Mouse (Mus musculus) forebrain, postnatal 0 days (tissue): ENCODE measurements around the gene Dab2. TPM values are rescaled to one million over a fixed set of nuclear protein-coding genes. Genes with fewer than 3 reads are reported as not detected.

ENCODE experiments used
- ATAC-seq: fragments of 200-750 bp; cut with Nextera tagmentation; 2 replicates; pipeline ENCODE4 v1.8.0; 2017; ENCODE audit warnings: mild to moderate bottlenecking, moderate library complexity
- DNase-seq: peaks from one replicate; pipeline ENCODE4 v3.0.0-alpha.2; 2015
- H3K27ac ChIP-seq: fragments of 300-500 bp; sonication (generic); 2 replicates; pipeline ENCODE4 v1.5.1; 2014; ENCODE audit warnings: low read depth, mild to moderate bottlenecking, antibody characterized with exemption, low read length, moderate library complexity, mixed read lengths
- H3K27me3 ChIP-seq: fragments of 300-500 bp; sonication (generic); 2 replicates; pipeline ENCODE4 v1.6.1; 2014; ENCODE audit warnings: mild to moderate bottlenecking, low read length, mixed read lengths; ENCODE audit not compliant: insufficient read depth
- H3K36me3 ChIP-seq: fragments of 300-500 bp; sonication (generic); 2 replicates; pipeline ENCODE4 v1.6.1; 2014; ENCODE audit warnings: mild to moderate bottlenecking, moderate library complexity; ENCODE audit not compliant: insufficient read depth
- H3K4me1 ChIP-seq: fragments of 300-500 bp; sonication (generic); 2 replicates; pipeline ENCODE4 v1.6.1; 2014; ENCODE audit warnings: antibody characterized with exemption; ENCODE audit not compliant: insufficient read depth
- H3K4me2 ChIP-seq: fragments of 300-500 bp; sonication (generic); 2 replicates; pipeline ENCODE4 v1.6.1; 2014; ENCODE audit warnings: low read depth, mild to moderate bottlenecking, moderate library complexity
- H3K4me3 ChIP-seq: fragments of 300-500 bp; sonication (generic); 2 replicates; pipeline ENCODE4 v1.5.1; 2014; ENCODE audit warnings: low read depth, low read length, mixed read lengths
- H3K9ac ChIP-seq: fragments of 300-500 bp; sonication (generic); 2 replicates; pipeline ENCODE4 v1.6.1; 2014; ENCODE audit warnings: mild to moderate bottlenecking
- H3K9me3 ChIP-seq: fragments of 300-500 bp; sonication (generic); 2 replicates; pipeline ENCODE4 v1.6.1; 2016; ENCODE audit warnings: low read length
- CTCF ChIP-seq: sonication (generic); IDR thresholded peaks from 2 replicates; pipeline ENCODE4 v1.5.1; 2016; ENCODE audit warnings: antibody characterized with exemption, control low read depth, low read depth
- WGBS: fragments of 180-500 bp; shearing (Covaris S2); extraction: QIAGEN DNeasy Blood & Tissue Kit; methylation state at CpG from one replicate; pipeline ENCODE4 v1.1.7; 2014; 5-methylcytosine and 5-hydroxymethylcytosine counted together
- polyA plus RNA-seq: library from polyadenylated mRNA; unstranded; fragments of >200 nt; fragmentation: Nextera tagmentation; extraction: Ambion mirVana; gene quantifications from 2 replicates; pipeline ENCODE4 v1.2.1, GENCODE M21; 2015
- total RNA-seq: library from RNA; depleted of rRNA; stranded (reverse); fragments of >200 nt; gene quantifications from 2 replicates; pipeline ENCODE4 v1.2.3, GENCODE M21; 2014

The Dab2 gene
- total and polyA plus RNA-seq, 2 experiments from 2014 or later = 14.3 to 18.2 TPM

DNA sequence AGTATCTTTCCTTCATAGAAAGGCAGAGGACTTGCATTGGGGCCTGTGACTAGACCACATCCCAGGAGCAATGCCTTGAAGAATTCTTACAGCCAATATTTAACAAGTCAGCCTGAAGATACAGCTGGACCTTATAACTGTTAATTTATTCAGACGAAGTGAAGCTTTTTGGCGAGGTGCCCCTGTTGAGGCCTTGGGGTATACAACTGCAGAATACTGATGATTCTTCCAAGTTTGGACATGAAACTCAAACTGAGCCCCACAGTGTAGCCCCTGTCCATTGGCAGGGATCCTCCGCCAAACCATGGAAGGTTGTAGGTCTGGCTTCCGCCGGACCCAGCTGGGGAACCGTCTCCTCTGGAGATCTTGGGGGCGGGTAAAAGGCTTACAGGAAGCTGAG lies 132.8 kb downstream of the Dab2 start:
- no peak overlapping the region; the same call in 1 of the 2 replicates for H3K27ac ChIP-seq
- H3K9me3 ChIP-seq = no peaks in the 10 kb centered on the region
- H3K27me3 ChIP-seq = no peaks in the 10 kb centered on the region
- no peak overlapping the region for H3K9ac ChIP-seq
- DNase-seq (peak; percentile 47), ATAC-seq (peak; percentile 81)
- no peak for TF ChIP-seq CTCF
- no peak overlapping the region for H3K4me3 ChIP-seq
- 50% methylated on average over 7 of the region's 7 CpGs for WGBS
- no peak overlapping the region for H3K4me2 ChIP-seq
- H3K36me3 ChIP-seq = no peaks in the 10 kb centered on the region; the same call in 1 of the 2 replicates
- H3K4me1 ChIP-seq = no peaks in the 10 kb centered on the region

DNA sequence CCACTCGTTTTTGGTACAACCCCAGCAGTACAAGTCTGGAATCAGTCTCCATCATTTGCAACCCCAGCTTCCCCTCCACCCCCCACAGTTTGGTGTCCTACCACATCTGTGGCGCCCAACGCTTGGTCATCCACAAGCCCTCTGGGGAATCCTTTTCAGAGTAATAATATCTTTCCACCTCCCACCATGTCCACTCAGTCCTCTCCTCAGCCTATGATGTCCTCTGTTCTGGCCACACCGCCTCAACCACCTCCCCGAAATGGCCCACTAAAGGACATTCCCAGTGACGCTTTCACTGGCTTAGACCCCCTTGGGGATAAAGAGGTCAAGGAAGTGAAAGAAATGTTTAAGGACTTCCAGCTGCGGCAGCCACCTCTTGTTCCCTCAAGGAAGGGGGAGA lies 135.7 kb downstream of the Dab2 start:
- Histone ChIP-seq H3K4me2 (no peak overlapping the region), H3K36me3 (no peaks in the 10 kb centered on the region; the same call in 1 of the 2 replicates), H3K9ac (no peak overlapping the region), H3K27me3 (no peaks in the 10 kb centered on the region), H3K4me3 (no peak overlapping the region), H3K4me1 (no peaks in the 10 kb centered on the region), H3K9me3 (no peaks in the 10 kb centered on the region), H3K27ac (no peak overlapping the region)
- TF ChIP-seq CTCF = no peak
- DNase-seq (no peak), ATAC-seq (no peak)
- 92% methylated on average over 7 of the region's 7 CpGs for WGBS

DNA sequence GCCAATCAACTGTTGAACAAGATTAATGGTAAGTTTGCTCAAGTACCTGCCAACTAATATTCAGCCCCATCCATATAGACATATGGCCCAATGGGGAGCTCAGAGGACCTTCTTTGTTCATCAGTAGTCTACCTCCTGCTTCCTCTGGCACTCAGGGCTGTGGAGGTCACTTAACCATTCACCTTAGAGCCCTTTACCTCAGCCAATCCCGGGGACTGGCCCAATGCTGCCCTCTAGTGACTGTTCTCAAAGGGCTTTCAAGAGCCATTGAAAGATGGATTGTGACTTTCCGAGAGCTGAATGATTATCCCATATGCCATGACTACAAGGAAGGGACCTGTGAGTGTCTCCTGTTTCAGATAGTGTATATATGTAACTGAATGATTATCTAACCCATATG lies 136.2 kb downstream of the Dab2 start:
- Histone ChIP-seq H3K4me3 (no peak overlapping the region), H3K36me3 (no peaks in the 10 kb centered on the region; the same call in 1 of the 2 replicates), H3K27ac (no peak overlapping the region), H3K27me3 (no peaks in the 10 kb centered on the region), H3K9me3 (no peaks in the 10 kb centered on the region), H3K4me1 (no peaks in the 10 kb centered on the region), H3K9ac (no peak overlapping the region), H3K4me2 (no peak overlapping the region)
- DNase-seq (no peak), ATAC-seq (no peak)
- TF ChIP-seq CTCF = peak; percentile 42
- WGBS = 64% methylated on average over 2 of the region's 2 CpGs

DNA sequence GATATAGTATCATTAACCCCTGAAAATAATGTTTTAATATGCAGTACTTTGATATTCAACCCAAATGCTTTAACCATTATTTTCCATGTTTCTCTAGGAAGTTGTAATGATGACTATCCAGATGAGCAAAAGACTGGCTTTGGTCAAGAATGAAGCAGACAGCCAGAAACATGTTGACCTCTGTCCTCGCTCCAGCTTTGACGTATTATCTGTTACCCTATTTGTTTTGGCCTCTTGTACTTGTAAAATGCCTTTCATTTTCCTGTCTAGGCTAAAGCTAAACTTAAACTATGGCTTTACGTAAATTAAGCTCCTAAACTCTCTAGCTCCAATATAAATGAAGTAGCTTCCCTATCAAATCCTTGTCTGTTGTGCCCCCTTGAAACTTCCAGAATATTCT lies 139.1 kb downstream of the Dab2 start:
- ATAC-seq (no peak), DNase-seq (no peak)
- H3K9me3 ChIP-seq = no peaks in the 10 kb centered on the region
- H3K9ac ChIP-seq = no peak overlapping the region
- H3K4me2 ChIP-seq = no peak overlapping the region
- no peaks in the 10 kb centered on the region for H3K4me1 ChIP-seq
- H3K27me3 ChIP-seq = no peaks in the 10 kb centered on the region
- H3K36me3 ChIP-seq = no peaks in the 10 kb centered on the region; the same call in 1 of the 2 replicates
- 90% methylated on average over 3 of the region's 3 CpGs for WGBS
- H3K27ac ChIP-seq = no peak overlapping the region
- TF ChIP-seq CTCF = no peak
- H3K4me3 ChIP-seq = no peak overlapping the region

DNA sequence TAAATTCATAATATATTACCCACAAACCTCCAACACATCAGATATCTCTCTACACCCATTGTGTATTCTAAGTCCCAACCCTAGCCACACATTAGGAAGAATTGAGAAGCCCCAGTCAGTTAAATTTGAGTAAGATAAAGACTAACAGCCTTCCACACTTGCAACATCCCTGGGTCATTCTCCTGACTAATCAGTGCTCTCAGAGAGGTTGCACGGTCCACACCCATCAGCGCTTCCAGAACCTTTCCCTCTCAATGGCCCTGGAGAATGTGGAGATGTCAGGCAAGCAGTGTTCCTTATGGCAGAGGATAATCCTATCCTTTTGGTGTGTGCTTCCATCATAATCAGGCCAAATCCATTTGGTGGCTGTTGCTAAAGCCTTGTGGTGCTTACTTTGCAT lies 144.9 kb downstream of the Dab2 start:
- Histone ChIP-seq H3K4me1 (no peaks in the 10 kb centered on the region), H3K9ac (no peak overlapping the region), H3K9me3 (no peaks in the 10 kb centered on the region), H3K36me3 (no peaks in the 10 kb centered on the region), H3K4me2 (no peak overlapping the region), H3K4me3 (no peak overlapping the region), H3K27ac (no peak overlapping the region), H3K27me3 (no peaks in the 10 kb centered on the region)
- no peak for TF ChIP-seq CTCF
- no peak for DNase-seq
- 95% methylated on average over 2 of the region's 2 CpGs for WGBS
- no peak for ATAC-seq

DNA sequence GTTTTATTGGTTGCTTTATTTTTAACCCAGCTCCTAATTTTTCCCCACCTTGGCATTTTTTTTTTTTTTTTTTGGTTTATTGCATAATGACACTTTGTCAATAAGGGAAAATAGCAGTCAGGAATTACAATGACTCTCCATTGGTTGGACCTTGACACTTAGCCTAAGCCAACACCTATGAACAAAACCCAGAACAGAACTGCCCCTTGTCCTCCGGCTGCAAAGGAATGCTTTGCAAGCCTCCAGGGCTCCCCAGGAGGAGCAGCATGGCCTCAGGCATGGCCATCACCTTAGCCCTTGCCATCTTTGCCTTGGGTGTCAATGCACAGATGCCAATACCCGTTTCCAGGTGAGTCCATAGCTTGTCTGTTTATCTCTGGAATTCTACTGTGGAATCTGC lies 145.5 kb downstream of the Dab2 start, which contains the start of gene C9:
C9 (plus strand) TSS at position 193 of the 400 bp plus-strand sequence.
- ATAC-seq (no peak), DNase-seq (no peak)
- H3K4me3 ChIP-seq = no peak within 1 kb of the TSS
- no peak within 1 kb of the TSS for H3K4me2 ChIP-seq
- 82% methylated on average over 2 of the region's 2 CpGs for WGBS
- H3K27me3 ChIP-seq = no peaks in the 10 kb centered on the region
- H3K27ac ChIP-seq = no peak within 1 kb of the TSS
- H3K9ac ChIP-seq = no peak within 1 kb of the TSS
- no peaks in the 10 kb centered on the region for H3K36me3 ChIP-seq
- no peaks in the 10 kb centered on the region for H3K9me3 ChIP-seq
- no peaks in the 10 kb centered on the region for H3K4me1 ChIP-seq
- TF ChIP-seq CTCF = no peak

DNA sequence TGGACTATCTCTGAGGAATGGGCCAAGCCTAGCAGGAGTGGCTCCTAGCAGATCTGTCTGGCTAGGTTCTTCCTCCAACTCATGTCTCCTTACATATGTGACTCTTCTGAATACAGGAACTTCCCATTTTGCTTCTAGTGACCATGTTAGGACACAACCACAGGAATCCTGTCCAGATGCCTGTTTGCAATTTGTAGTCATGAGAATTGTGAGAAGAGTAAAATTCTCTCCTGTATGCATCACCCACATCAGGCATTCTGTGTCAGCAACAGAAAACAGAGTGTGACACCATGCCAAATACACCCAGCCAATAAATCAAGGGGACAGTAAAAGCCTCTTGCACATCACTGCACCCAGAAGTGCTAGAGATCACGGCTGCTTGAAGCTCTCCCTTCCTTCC lies 146.6 kb downstream of the Dab2 start:
- Histone ChIP-seq H3K4me1 (no peaks in the 10 kb centered on the region), H3K9ac (no peak overlapping the region), H3K9me3 (no peaks in the 10 kb centered on the region), H3K27me3 (no peaks in the 10 kb centered on the region), H3K4me3 (no peak overlapping the region), H3K4me2 (no peak overlapping the region), H3K36me3 (no peaks in the 10 kb centered on the region), H3K27ac (no peak overlapping the region)
- WGBS = 83% methylated on average over 1 of the region's 1 CpGs
- DNase-seq (no peak), ATAC-seq (no peak)
- TF ChIP-seq CTCF = no peak

DNA sequence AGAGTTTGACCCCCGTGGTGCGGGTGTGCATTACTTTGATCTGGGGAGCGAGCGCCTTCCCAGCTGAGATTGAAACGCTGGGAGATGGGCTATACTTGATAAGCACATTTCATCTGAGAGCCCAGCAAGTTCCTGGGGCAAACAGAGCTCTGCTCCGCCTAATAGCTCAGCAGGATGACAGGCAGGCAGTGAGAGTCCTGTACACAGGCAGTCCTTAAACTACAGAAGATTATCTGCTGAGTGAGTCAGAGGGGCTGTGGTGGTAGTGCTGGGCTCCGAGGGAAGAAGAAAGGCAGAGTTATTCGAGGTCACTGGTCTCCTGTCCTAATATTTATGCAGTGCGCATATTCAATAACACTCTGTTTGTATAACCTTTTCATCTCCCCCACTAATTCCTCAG lies 149.3 kb downstream of the Dab2 start:
- no peak for TF ChIP-seq CTCF
- H3K27ac ChIP-seq = no peak overlapping the region
- H3K36me3 ChIP-seq = no peaks in the 10 kb centered on the region
- H3K9ac ChIP-seq = no peak overlapping the region
- H3K27me3 ChIP-seq = no peaks in the 10 kb centered on the region
- H3K4me2 ChIP-seq = peak overlapping the region; percentile 6; the same call in 1 of the 2 replicates
- H3K9me3 ChIP-seq = no peaks in the 10 kb centered on the region
- ATAC-seq (0 out of 2 replicates have a peak, but pooled peaks have one; percentile 27), DNase-seq (no peak)
- no peaks in the 10 kb centered on the region for H3K4me1 ChIP-seq
- H3K4me3 ChIP-seq = no peak overlapping the region
- WGBS = 27% methylated on average over 9 of the region's 9 CpGs
